Mouse (Mus musculus): Measurements from ENCODE around the gene Ipo7.

- TF ChIP-seq CTCF (IDR thresholded peaks at IDR 0.05; ENCODE audit: control insufficient read depth, insufficient read depth, insufficient replicate concordance, low read depth, low read length) (no peak), POLR2A (IDR thresholded peaks at IDR 0.05; ENCODE audit: control insufficient read depth, low read depth, low read length) (no peak)
Measured at GRCm38 (mm10) chr7:110014272-110014671, 3.8 kb upstream of the Ipo7 start.
